Mouse (Mus musculus): ENCODE data around the gene Samd5.

- TF ChIP-seq CTCF (IDR thresholded peaks at IDR 0.05; ENCODE audit: low read depth) (no peak), EP300 (IDR thresholded peaks at IDR 0.05; ENCODE audit: low read depth) (no peak)
Measured at GRCm38 (mm10) chr10:9676418-9676786, 1.4 kb upstream of the Samd5 start.
